Mouse (Mus musculus) limb, embryonic 15.5 days (tissue): ENCODE data around the gene Icam5. TPM values are rescaled to one million over a fixed set of nuclear protein-coding genes. Genes with fewer than 3 reads are reported as not detected.
"Not testable (repeated sequence)": the region's sequence is repeated elsewhere in the genome, so short reads cannot be mapped to it uniquely, and the experiment has no call there.

Source experiments
- ATAC-seq: fragments of 200-750 bp; cut with Nextera tagmentation; 2 replicates; pipeline ENCODE4 v1.8.0; 2017; ENCODE audit warnings: low read depth, moderate TSS enrichment; ENCODE audit not compliant: insufficient number of reproducible peaks, low FRiP score, low TSS enrichment
- H3K27ac ChIP-seq: fragments of 300-500 bp; sonication (generic); 2 replicates; pipeline ENCODE4 v1.5.1; 2015; ENCODE audit warnings: moderate library complexity, mild to moderate bottlenecking, inconsistent platforms
- H3K27me3 ChIP-seq: fragments of 300-500 bp; sonication (generic); 2 replicates; pipeline ENCODE4 v1.6.1; 2015; ENCODE audit warnings: inconsistent platforms
- H3K36me3 ChIP-seq: fragments of 300-500 bp; sonication (generic); 2 replicates; pipeline ENCODE4 v1.6.1; 2015; ENCODE audit warnings: inconsistent platforms
- H3K4me1 ChIP-seq: fragments of 300-500 bp; sonication (generic); 2 replicates; pipeline ENCODE4 v1.6.1; 2015; ENCODE audit warnings: inconsistent platforms
- H3K4me2 ChIP-seq: fragments of 300-500 bp; sonication (generic); 2 replicates; pipeline ENCODE4 v1.6.1; 2015; ENCODE audit warnings: mild to moderate bottlenecking, inconsistent platforms
- H3K4me3 ChIP-seq: fragments of 300-500 bp; sonication (generic); 2 replicates; pipeline ENCODE4 v1.5.1; 2015; ENCODE audit warnings: mild to moderate bottlenecking, inconsistent platforms
- H3K9ac ChIP-seq: fragments of 300-500 bp; sonication (generic); 2 replicates; pipeline ENCODE4 v1.6.1; 2015; ENCODE audit warnings: inconsistent platforms
- H3K9me3 ChIP-seq: fragments of 300-500 bp; sonication (generic); 2 replicates; pipeline ENCODE4 v1.6.1; 2016; ENCODE audit warnings: inconsistent platforms
- WGBS: fragments of 180-500 bp; shearing (Covaris S2); methylation state at CpG from one replicate; pipeline ENCODE4 v1.1.7; 2015; 5-methylcytosine and 5-hydroxymethylcytosine counted together
- polyA plus RNA-seq: library from polyadenylated mRNA; unstranded; fragments of >200 nt; fragmentation: Nextera tagmentation; extraction: Ambion mirVana; gene quantifications from 2 replicates; pipeline ENCODE4 v1.2.1, GENCODE M21; 2015

Gene Icam5
- polyA plus RNA-seq, 1 experiment from 2014 or later, result 0.05 TPM

DNA sequence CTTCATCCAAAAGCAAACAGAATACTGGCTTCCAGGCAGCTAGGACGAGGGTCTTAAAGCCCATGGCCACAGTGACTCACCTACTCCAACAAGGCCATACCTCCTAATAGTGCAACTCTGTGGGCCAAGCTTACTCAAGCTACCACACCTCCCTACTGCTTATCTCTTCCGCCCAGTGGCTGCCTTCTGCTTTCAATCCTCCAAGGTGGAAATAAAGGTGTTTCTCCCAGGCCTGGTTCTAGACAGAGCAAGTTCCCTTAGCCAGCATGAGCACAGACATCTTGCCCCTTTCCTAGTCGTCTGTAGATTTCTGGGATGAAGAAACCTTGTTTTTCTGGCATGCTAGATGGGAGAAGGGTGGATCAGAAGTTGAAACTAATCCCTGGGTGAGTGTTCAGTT is 7.9 kb downstream of the Icam5 start:
- Histone ChIP-seq H3K27ac (no peak overlapping the region), H3K27me3 (peaks cover 59% of the 10 kb centered on the region), H3K9ac (no peak overlapping the region), H3K4me3 (no peak overlapping the region), H3K4me1 (peaks cover 25% of the 10 kb centered on the region), H3K9me3 (no peaks in the 10 kb centered on the region), H3K4me2 (no peak overlapping the region), H3K36me3 (no peaks in the 10 kb centered on the region)
- WGBS, result 77% methylated on average over 3 of the region's 3 CpGs
- no peak for ATAC-seq

- 38% methylated on average over 4 of the region's 4 CpGs for WGBS
Observed at GRCm38 (mm10) chr9:21041308-21041707, 9.4 kb downstream of the Icam5 start.

GRCm38 (mm10) chr9:21043563-21043962 is 11.7 kb downstream of the Icam5 start:
- no peak overlapping the region for H3K4me2 ChIP-seq
- WGBS, result 83% methylated on average over 4 of the region's 4 CpGs
- no peaks in the 10 kb centered on the region for H3K9me3 ChIP-seq
- H3K9ac ChIP-seq, result no peak overlapping the region
- H3K36me3 ChIP-seq, result no peaks in the 10 kb centered on the region
- peaks cover 21% of the 10 kb centered on the region for H3K27me3 ChIP-seq
- no peaks in the 10 kb centered on the region for H3K4me1 ChIP-seq
- no peak overlapping the region for H3K4me3 ChIP-seq
- H3K27ac ChIP-seq, result no peak overlapping the region
- ATAC-seq, result no peak

More at GRCm38 (mm10) chr9:21041308-21041707, 9.4 kb downstream of the Icam5 start:
- H3K9me3 ChIP-seq, result no peaks in the 10 kb centered on the region
- H3K4me1 ChIP-seq, result peaks cover 16% of the 10 kb centered on the region
- H3K9ac ChIP-seq, result no peak overlapping the region
- no peaks in the 10 kb centered on the region for H3K36me3 ChIP-seq
- peaks cover 43% of the 10 kb centered on the region for H3K27me3 ChIP-seq
- ATAC-seq, result no peak
- no peak overlapping the region for H3K27ac ChIP-seq
- H3K4me3 ChIP-seq, result no peak overlapping the region
- no peak overlapping the region for H3K4me2 ChIP-seq

DNA sequence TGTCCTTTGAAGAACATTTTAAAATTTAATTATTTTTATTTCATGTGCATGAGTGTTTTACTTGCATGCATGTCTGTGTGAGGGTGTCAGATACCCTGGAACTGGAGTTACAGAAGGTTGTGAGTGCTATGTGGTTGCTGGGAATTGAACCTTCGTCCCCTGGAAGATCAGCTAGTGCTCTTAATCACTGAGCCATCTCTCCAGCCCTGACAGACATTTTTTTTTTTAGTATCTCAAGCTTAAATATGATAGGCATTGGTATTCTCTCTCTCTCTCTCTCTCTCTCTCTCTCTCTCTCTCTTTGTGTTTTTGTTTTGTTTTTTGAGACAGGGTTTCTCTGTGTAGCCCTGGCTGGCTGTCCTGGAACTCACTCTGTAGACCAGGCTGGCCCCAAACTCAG is 12.9 kb downstream of the Icam5 start:
- WGBS, result 43% methylated on average over 1 of the region's 1 CpGs
- H3K36me3 ChIP-seq, H3K4me1 ChIP-seq, H3K4me3 ChIP-seq, H3K27me3 ChIP-seq, H3K9me3 ChIP-seq, H3K27ac ChIP-seq, H3K9ac ChIP-seq, ATAC-seq, H3K4me2 ChIP-seq: not testable (repeated sequence)

DNA sequence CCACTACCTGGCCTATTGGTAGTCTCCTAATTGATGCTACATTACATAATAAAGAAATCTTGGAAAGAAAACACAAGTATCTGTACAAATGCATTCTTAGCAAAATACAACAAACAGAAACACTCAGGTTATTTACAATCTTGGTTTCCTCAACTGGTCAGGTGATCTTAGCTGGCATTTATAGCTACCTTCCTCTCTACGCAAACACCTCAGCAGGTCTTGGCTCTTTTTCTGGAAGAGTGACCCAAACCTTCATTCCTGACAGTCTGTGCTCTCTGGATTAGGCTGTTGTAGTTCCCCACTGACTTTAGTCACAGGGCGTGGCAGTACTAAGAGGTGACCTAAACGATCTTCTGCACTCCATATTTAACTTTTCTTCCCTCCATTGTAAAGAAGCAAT is 13.4 kb downstream of the Icam5 start:
- 78% methylated on average over 3 of the region's 3 CpGs for WGBS
- H3K36me3 ChIP-seq, result no peaks in the 10 kb centered on the region
- peaks cover 6% of the 10 kb centered on the region; the same call in 1 of the 2 replicates for H3K27me3 ChIP-seq
- no peak overlapping the region for H3K9ac ChIP-seq
- no peak overlapping the region for H3K27ac ChIP-seq
- no peak overlapping the region for H3K4me3 ChIP-seq
- no peaks in the 10 kb centered on the region for H3K4me1 ChIP-seq
- no peak overlapping the region for H3K4me2 ChIP-seq
- H3K9me3 ChIP-seq, result no peaks in the 10 kb centered on the region
- no peak for ATAC-seq

- WGBS, result 57% methylated on average over 10 of the region's 10 CpGs
- Histone ChIP-seq H3K27ac (no peak overlapping the region), H3K9me3 (no peaks in the 10 kb centered on the region), H3K27me3 (no peaks in the 10 kb centered on the region), H3K4me1 (no peaks in the 10 kb centered on the region), H3K4me2 (no peak overlapping the region), H3K36me3 (no peaks in the 10 kb centered on the region), H3K4me3 (no peak overlapping the region), H3K9ac (no peak overlapping the region)
- no peak for ATAC-seq
Observed at GRCm38 (mm10) chr9:21051578-21051977, 19.7 kb downstream of the Icam5 start.

DNA sequence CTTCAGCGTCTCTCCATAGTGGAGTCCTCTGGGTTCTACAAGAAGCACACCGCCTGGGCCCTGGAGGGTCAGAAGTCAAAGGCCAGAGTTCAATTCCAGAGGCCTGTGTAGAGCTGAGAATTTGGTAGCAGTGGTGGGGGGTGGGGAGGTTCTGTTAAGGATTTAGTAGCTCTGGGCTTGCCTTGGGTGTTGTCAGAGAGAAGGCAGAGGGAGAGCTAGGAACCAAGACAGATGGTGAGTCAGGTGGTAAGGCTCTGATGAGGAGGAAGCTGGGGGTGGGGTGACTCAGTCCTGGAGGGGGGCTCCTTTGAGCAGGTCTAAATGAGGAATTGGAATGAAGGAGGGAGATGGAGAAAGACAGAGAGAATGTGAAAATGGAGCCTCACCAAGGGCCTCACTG is 31.1 kb downstream of the Icam5 start:
- Histone ChIP-seq H3K27ac (no peak overlapping the region), H3K36me3 (peaks cover 44% of the 10 kb centered on the region)

GRCm38 (mm10) chr9:21067006-21067684 is 35.3 kb downstream of the Icam5 start, which contains the start of gene Zglp1:
Gene Zglp1, minus strand, starts transcription at chr9:21067093.
- no peak within 1 kb of the TSS for H3K4me2 ChIP-seq
- no peak for ATAC-seq
- H3K4me3 ChIP-seq, result no peak within 1 kb of the TSS
- WGBS, result 86% methylated on average over 27 of the region's 27 CpGs
- peaks cover 57% of the 10 kb centered on the region for H3K36me3 ChIP-seq
- H3K27ac ChIP-seq, result no peak within 1 kb of the TSS
- H3K9ac ChIP-seq, result no peak within 1 kb of the TSS
- peaks cover 5% of the 10 kb centered on the region; the same call in 1 of the 2 replicates for H3K4me1 ChIP-seq
- H3K27me3 ChIP-seq, result no peaks in the 10 kb centered on the region
- H3K9me3 ChIP-seq, result no peaks in the 10 kb centered on the region

More for the DNA sequence above, 31.1 kb downstream of the Icam5 start:
- Histone ChIP-seq H3K27me3 (no peaks in the 10 kb centered on the region), H3K4me1 (no peaks in the 10 kb centered on the region), H3K9me3 (no peaks in the 10 kb centered on the region), H3K4me2 (no peak overlapping the region), H3K9ac (no peak overlapping the region), H3K4me3 (no peak overlapping the region)
- no peak for ATAC-seq
- 87% methylated on average over 2 of the region's 2 CpGs for WGBS

GRCm38 (mm10) chr9:21072641-21073040 is 40.8 kb downstream of the Icam5 start:
- no peaks in the 10 kb centered on the region for H3K27me3 ChIP-seq
- peak overlapping the region; percentile 87 for H3K4me2 ChIP-seq
- no peak for ATAC-seq
- peak overlapping the region; percentile 89 for H3K4me3 ChIP-seq
- WGBS, result 11% methylated on average over 4 of the region's 4 CpGs
- H3K36me3 ChIP-seq, result peaks cover 43% of the 10 kb centered on the region
- H3K9ac ChIP-seq, result peak overlapping the region; percentile 83
- peaks cover 16% of the 10 kb centered on the region for H3K4me1 ChIP-seq
- no peaks in the 10 kb centered on the region for H3K9me3 ChIP-seq
- 0 out of 2 replicates have a peak overlapping the region, but pooled peaks have one; percentile 74 for H3K27ac ChIP-seq

- Histone ChIP-seq H3K9me3 (no peaks in the 10 kb centered on the region), H3K4me1 (peaks cover 16% of the 10 kb centered on the region), H3K36me3 (peaks cover 43% of the 10 kb centered on the region), H3K4me3 (peak within 1 kb of the TSS; percentile 89), H3K27me3 (no peaks in the 10 kb centered on the region), H3K9ac (peak within 1 kb of the TSS; percentile 83), H3K27ac (peak within 1 kb of the TSS; percentile 74), H3K4me2 (peak within 1 kb of the TSS; percentile 87)
- ATAC-seq, result peak; percentile 81
- WGBS, result 2% methylated on average over 58 of the region's 58 CpGs
Observed at GRCm38 (mm10) chr9:21073044-21073840, 41.4 kb downstream of the Icam5 start, which contains the start of the genes Gm49373 and Fdx1l. Gene Gm49373, minus strand, starts transcription at chr9:21073096. Gene Fdx1l, minus strand, starts transcription at chr9:21073614.

- Histone ChIP-seq H3K4me3 (no peak overlapping the region), H3K9ac (no peak overlapping the region), H3K36me3 (peaks cover 48% of the 10 kb centered on the region), H3K4me1 (peaks cover 16% of the 10 kb centered on the region), H3K27me3 (no peaks in the 10 kb centered on the region), H3K27ac (peak overlapping the region; percentile 74; the same call in 1 of the 2 replicates), H3K9me3 (no peaks in the 10 kb centered on the region), H3K4me2 (peak overlapping the region; percentile 87; the same call in 1 of the 2 replicates)
- ATAC-seq, result no peak
- WGBS, result 74% methylated on average over 1 of the region's 1 CpGs
Observed at GRCm38 (mm10) chr9:21074173-21074572, 42.3 kb downstream of the Icam5 start.

GRCm38 (mm10) chr9:21075625-21076024 is 43.8 kb downstream of the Icam5 start:
- no peak overlapping the region for H3K27ac ChIP-seq
- H3K27me3 ChIP-seq, result no peaks in the 10 kb centered on the region
- no peak for ATAC-seq
- no peak overlapping the region for H3K4me2 ChIP-seq
- 92% methylated on average over 3 of the region's 3 CpGs for WGBS
- H3K9ac ChIP-seq, result no peak overlapping the region
- peaks cover 61% of the 10 kb centered on the region for H3K36me3 ChIP-seq
- H3K4me1 ChIP-seq, result peaks cover 16% of the 10 kb centered on the region
- no peak overlapping the region for H3K4me3 ChIP-seq
- no peaks in the 10 kb centered on the region for H3K9me3 ChIP-seq
